Mouse (Mus musculus): ENCODE measurements at regions not wholly inside any gene's neighbourhood (a gene's known extent, or its start where the extent isn't known, plus 50 kb on each side); places are given as distances from the start of the nearest gene placed in this dataset.

DNA sequence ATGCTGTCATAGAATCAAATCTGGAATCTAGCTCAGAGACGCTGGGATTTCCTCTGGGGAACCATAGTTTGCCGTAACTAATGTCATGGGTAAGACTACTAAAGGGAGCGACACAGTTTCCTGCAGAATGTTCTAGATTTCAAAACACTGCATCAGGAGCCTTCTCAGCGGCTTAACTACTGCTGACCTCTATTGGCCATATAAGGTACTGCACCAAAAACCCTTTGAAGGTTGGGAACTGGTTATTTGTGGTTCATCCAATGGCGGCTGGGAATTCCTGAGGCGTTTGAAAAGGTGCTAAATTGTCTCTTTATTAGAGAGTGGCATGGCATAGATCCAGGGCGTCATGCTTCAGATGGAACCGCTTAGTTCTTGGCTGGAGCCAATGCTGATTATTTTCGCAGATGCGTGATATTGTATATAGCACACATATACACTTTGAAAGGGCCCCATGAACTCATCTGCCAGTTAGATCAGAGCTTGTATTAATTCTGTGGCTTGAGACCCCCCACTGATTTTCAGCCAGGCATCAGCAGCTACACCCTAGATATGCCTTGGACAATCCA is 308.4 kb downstream of the Foxa2 start:
- POLR2A ChIA-PET: no interaction called here
- no peaks in the 10 kb centered on the region for H3K27me3 ChIP-seq
- in situ Hi-C loops (cut with MboI; ENCODE audit: low pct_unique_long_range_greater_than_20kb): loop anchor here (5.0 kb wide), 1 partner anchor 356 kb away; no protein-coding TSS in a partner anchor
- DNase-seq (ENCODE audit: low read depth, low spot score): no peak
- peak; percentile 87 for TF ChIP-seq CTCF (IDR thresholded peaks at IDR 0.05)
- CTCF ChIA-PET: interaction anchor here (0.7 to 1.2 kb wide), 5 partner anchors 10 to 380 kb away, joined by 3 to 6 read pairs (median 3); no protein-coding TSS in a partner anchor
- peak; percentile 57 for ATAC-seq

DNA sequence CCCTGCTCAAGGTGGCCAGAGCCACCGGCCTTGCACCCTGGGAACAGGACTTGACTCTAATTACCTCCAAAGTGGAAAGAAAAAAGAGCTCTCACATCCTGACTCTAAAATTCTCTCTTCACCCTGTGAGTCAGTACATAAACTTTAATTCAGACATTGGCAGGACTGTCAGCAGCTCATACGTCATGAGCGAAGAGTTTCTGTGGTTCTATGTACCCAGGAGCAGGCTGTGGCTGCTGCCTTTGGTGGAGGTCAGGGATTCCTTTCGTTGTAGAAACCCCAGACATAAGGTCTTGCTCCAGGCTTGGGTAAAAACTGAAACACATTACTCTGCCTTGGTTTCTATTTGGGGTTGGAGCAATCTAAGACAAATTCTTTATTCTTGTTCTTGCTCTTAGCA is 319.4 kb downstream of the Foxa2 start:
- ATAC-seq: no peak
- in situ Hi-C loops (cut with MboI; ENCODE audit: low pct_unique_long_range_greater_than_20kb): no loop called here
- POLR2A ChIA-PET: no interaction called here

DNA sequence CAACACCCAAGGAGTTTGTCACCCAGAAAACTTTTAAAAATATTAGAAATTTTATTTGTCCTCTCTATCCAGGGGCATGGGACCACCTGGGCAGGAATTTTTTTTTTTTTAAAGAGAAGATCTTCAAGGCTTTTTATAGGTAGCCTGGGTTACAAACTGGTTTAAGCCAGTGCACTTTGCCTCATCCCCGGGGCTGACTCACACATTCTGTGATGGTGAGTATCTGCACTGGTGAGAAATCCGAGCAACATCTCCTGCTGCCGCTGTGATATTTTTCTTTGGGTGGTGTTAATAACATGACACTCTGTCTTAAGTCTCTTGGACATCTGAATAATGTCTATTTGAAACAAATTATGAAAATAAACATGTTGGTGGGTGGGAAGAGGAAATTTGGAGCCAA is 327.8 kb downstream of the Foxa2 start:
- ATAC-seq (peak; percentile 51), DNase-seq (ENCODE audit: low read depth, low spot score) (no peak)
- no peaks in the 10 kb centered on the region for H3K27me3 ChIP-seq
- ChIA-PET CTCF (no interaction called here), POLR2A (no interaction called here)
- no peak for TF ChIP-seq CTCF (IDR thresholded peaks at IDR 0.05)
- in situ Hi-C loops (cut with MboI; ENCODE audit: low pct_unique_long_range_greater_than_20kb): no loop called here

More for the DNA sequence above, 319.4 kb downstream of the Foxa2 start:
- no peak for TF ChIP-seq CTCF (IDR thresholded peaks at IDR 0.05)
- DNase-seq (ENCODE audit: low read depth, low spot score): no peak
- no peaks in the 10 kb centered on the region for H3K27me3 ChIP-seq
- CTCF ChIA-PET: interaction anchor here (1.2 kb wide), 1 partner anchor 9 kb away, joined by 3 read pairs; no protein-coding TSS in a partner anchor

DNA sequence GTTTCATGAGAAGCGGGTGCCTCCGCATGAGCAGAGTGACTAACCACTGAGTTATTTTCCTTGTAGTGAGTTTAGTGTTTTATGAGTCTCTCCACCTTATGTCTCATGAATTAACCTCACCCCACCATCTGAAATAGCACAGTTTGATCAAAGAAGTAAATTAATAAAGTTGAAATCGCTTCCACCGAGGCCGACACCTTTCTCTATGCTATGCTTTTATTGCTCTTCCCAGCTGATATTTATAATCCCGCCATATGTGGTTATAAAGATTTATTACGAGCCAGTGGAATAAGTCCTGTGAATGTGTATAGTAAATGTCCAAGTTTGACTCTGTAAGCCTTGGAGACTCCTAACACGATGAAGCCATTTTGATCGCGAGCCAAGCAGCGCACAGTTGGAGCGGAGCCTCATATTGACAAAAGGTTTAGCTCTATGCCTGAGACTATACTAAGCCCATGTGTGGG is 329.3 kb downstream of the Foxa2 start:
- ATAC-seq: no peak
- ChIA-PET CTCF (no interaction called here), POLR2A (no interaction called here)
- in situ Hi-C loops (cut with MboI; ENCODE audit: low pct_unique_long_range_greater_than_20kb): no loop called here
- DNase-seq (ENCODE audit: low read depth, low spot score): no peak
- no peak for TF ChIP-seq CTCF (IDR thresholded peaks at IDR 0.05)
- H3K27me3 ChIP-seq: no peaks in the 10 kb centered on the region

DNA sequence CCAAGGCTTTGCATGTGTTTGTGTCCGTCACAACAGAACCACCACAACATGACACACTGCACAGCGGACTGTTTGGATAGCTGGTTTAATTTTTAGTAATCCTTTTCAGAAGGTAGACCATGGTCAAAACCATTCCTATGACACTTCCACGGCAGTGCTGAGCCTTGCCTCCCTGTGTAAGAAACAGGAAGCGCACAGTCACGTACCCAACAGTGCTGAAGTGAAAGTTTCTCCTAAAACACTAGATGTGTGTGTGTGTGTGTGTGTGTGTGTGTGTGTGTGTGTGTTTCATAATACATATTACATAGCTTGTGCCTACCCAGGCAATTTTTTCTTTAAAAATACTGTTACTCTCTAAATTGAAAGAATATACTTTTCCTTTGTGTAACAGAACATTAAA is 331.0 kb downstream of the Foxa2 start:
- ChIA-PET POLR2A (no interaction called here), CTCF (no interaction called here)
- DNase-seq (ENCODE audit: low read depth, low spot score): no peak
- H3K27me3 ChIP-seq: no peaks in the 10 kb centered on the region
- no peak for ATAC-seq
- no peak for TF ChIP-seq CTCF (IDR thresholded peaks at IDR 0.05)
- in situ Hi-C loops (cut with MboI; ENCODE audit: low pct_unique_long_range_greater_than_20kb): no loop called here

DNA sequence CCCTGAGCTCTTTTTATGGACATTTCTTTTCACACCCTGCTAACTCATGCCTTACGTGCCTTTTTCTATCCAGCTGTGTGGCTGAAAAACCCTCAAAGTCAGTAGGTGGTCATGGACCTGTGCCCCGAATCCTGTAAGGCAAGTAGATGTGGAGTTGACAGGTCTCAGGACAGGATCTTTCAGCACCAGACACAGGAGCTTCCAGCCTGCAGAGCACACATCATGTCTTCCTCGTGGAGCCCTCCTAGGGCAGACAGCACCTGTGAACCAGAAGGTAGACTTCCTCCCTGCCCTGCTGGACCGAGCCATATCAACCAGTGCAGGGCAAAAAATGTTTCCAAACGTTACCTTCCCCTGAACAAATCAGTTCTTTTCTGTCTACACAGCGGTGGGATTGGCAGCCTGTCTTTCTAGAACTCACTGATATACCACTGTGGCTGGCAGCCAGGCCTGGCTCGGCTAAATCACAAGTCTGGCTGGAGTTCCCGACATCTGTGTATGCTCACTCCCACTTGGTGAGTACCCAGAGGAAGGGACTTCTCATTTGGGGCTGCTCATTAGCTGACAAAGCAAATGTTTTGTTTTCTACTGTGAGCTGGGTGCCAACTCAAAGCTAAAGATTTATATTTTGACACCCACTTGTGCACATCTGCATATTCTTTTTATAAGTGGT is 336.0 kb downstream of the Foxa2 start:
- no peak for DNase-seq (ENCODE audit: low read depth, low spot score)
- ChIA-PET POLR2A (no interaction called here), CTCF (interaction anchor here (1.5 kb wide), 1 partner anchor 8 kb away, joined by 3 read pairs; no protein-coding TSS in a partner anchor)
- ATAC-seq: no peak
- no peaks in the 10 kb centered on the region for H3K27me3 ChIP-seq
- TF ChIP-seq CTCF (IDR thresholded peaks at IDR 0.05): no peak
- in situ Hi-C loops (cut with MboI; ENCODE audit: low pct_unique_long_range_greater_than_20kb): no loop called here

DNA sequence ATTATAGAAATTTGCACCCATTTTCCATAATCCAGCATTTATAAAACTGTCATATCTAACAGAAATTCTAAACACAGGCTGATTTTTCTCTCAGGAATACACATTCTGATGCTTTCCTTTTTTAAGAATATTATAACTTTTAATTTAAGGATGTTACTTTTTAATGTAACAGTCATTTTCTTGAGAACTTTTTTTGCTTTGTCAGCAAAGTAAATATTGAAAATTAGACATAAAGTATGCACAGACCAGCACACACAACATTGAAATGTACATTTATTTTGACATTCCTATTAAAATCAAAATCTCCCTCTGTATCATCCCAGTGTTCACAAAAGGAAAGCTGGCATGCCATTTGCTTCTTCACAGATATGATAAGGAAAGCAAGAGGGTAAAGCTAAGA is 337.0 kb downstream of the Foxa2 start:
- H3K27me3 ChIP-seq: no peaks in the 10 kb centered on the region
- DNase-seq (ENCODE audit: low read depth, low spot score): no peak
- in situ Hi-C loops (cut with MboI; ENCODE audit: low pct_unique_long_range_greater_than_20kb): no loop called here
- ChIA-PET POLR2A (no interaction called here), CTCF (no interaction called here)
- ATAC-seq: no peak
- no peak for TF ChIP-seq CTCF (IDR thresholded peaks at IDR 0.05)

DNA sequence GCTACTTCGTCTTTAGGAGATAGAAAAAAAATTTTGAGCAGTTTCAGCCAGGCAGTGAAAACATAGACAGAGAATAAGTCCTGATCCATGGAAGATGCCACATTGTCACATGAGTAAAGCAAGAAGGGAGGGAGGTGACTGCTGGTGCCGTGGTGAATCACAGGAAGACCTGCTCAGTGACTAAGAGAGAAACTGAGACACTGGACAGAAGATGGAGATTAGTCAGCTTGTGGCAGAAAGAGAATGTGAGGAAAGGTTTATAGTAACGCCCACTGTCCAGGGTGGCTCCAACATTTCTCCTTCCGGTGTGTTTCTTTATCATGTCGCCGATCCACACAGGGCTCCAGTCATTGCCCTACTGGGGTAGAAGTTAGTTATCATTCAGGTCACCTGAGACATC is 339.6 kb downstream of the Foxa2 start:
- in situ Hi-C loops (cut with MboI; ENCODE audit: low pct_unique_long_range_greater_than_20kb): no loop called here
- DNase-seq (ENCODE audit: low read depth, low spot score): no peak
- ChIA-PET POLR2A (interaction anchor here (0.6 kb wide), 1 partner anchor 323 kb away, joined by 3 read pairs; no protein-coding TSS in a partner anchor), CTCF (no interaction called here)
- H3K27me3 ChIP-seq: no peaks in the 10 kb centered on the region
- ATAC-seq: no peak
- TF ChIP-seq CTCF (IDR thresholded peaks at IDR 0.05): no peak

DNA sequence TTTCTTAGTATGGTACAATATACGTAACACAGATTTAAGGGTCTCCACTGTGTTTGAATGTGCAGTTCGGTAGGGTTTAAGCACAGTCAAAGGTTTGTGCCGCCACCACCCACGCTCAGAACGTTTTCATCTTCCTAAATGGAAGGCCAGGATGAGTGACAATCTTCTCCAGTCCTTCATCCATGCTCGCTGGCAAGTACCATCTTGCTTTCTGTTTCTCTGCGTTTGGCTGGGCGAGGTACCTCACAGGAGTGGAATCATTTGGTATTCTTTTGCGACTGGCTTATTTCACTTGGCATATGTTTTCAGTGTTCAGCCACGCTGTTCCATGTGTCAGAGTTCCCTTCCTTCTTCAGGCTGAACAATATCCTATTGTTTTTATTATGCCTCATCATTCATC is 342.3 kb downstream of the Pax1 start:
- POLR2A ChIA-PET: no interaction called here
- peaks cover 12% of the 10 kb centered on the region for H3K27me3 ChIP-seq
- no peak for DNase-seq (ENCODE audit: low read depth, low spot score)
- no peak for TF ChIP-seq CTCF (IDR thresholded peaks at IDR 0.05)
- ATAC-seq: no peak
- in situ Hi-C loops (cut with MboI; ENCODE audit: low pct_unique_long_range_greater_than_20kb): no loop called here
- CTCF ChIA-PET: no interaction called here

DNA sequence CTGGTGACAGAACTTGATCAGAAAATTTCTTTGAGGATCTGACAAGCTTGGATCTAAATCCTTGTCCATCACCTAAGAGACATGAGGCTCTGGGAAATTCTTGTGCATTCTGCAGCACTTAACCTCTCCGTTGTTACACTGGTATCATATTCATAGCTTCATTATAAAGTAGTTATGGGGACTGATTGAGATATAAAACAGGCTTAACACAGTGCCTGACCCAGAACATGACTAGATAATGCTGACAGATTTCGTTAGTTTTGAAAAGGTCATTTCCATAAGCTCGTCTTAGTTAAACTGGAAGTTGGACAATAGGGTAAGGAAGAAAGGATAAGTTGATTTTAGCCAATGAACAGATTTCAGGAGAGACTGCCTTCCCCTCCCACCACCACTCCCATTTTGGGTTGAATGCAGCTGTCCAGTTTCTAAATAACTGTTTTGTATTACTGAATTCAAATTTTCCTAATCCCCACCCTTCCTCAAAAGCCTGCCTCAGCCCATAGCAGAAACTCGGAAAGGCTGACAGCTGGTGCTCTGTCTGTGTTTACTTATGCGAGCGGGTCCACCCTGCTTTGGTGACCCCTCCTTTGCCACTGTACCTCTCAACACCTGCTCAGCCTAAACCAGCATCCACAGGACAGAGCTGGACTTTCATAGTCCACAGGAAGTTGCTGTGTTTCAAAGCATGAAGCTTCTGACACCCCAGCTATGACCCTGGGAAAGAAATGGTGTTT is 340.8 kb downstream of the Pax1 start:
- ATAC-seq (no peak), DNase-seq (ENCODE audit: low read depth, low spot score) (no peak)
- in situ Hi-C loops (cut with MboI; ENCODE audit: low pct_unique_long_range_greater_than_20kb): no loop called here
- H3K27me3 ChIP-seq: peaks cover 12% of the 10 kb centered on the region
- ChIA-PET CTCF (interaction anchor here (1.0 to 1.2 kb wide), 2 partner anchors 9 to 20 kb away, joined by 3 read pairs; no protein-coding TSS in a partner anchor), POLR2A (no interaction called here)
- TF ChIP-seq CTCF (IDR thresholded peaks at IDR 0.05): no peak

DNA sequence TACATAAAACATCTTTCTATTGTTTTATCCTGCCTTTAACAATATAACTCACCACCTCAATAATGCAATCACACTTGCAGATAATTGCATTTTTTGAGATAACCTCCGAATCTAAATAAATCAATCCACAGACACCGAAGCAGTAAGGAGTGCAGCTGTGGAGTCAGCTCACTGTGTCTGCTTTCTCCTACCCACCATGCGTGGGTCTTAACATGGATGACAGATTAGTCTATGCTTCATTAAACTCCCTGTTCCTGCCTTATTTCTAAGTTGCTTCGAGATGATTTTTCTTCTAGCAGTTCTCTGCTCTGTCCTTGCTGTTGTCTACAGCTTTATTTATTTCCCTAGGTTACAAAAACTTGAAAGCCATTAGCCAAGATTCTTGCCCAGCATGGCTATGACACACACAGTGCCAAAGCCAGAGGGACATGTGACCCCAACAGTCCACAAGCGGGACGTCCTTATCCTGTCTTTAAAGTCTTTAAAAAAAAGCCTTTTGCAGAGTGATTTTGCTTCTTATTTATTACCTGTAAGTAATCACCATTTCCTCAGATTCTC is 337.9 kb downstream of the Pax1 start:
- ChIA-PET CTCF (interaction anchor here (1.3 kb wide), 1 partner anchor 39 kb away, joined by 3 read pairs; no protein-coding TSS in a partner anchor), POLR2A (no interaction called here)
- in situ Hi-C loops (cut with MboI; ENCODE audit: low pct_unique_long_range_greater_than_20kb): no loop called here
- no peak for TF ChIP-seq CTCF (IDR thresholded peaks at IDR 0.05)
- H3K27me3 ChIP-seq: peaks cover 12% of the 10 kb centered on the region
- DNase-seq (ENCODE audit: low read depth, low spot score) (no peak), ATAC-seq (no peak)
